Mouse (Mus musculus) T-helper 1 cell (primary cell): ENCODE data around the gene Gk5.

Experiments
- in situ Hi-C: fragments of 300-600 bp; cut with MboI, MseI; formaldehyde crosslinking; loops from one replicate; pipeline ENCODE4 v1.15.1; 2025; ENCODE audit warnings: high pct_unique_total_duplicates

Gk5 gene

GRCm38 (mm10) chr9:96219114-96219669, 100.0 kb downstream of the Gk5 start:
- in situ Hi-C loops = no loop called here

- in situ Hi-C loops = no loop called here
These were observed 101.3 kb downstream of the Gk5 start for GRCm38 (mm10) chr9:96220419-96220818.

GRCm38 (mm10) chr9:96223302-96223701, 104.1 kb downstream of the Gk5 start:
- in situ Hi-C loops = no loop called here

- in situ Hi-C loops = no loop called here
These were observed 109.1 kb downstream of the Gk5 start for GRCm38 (mm10) chr9:96228285-96228684.

GRCm38 (mm10) chr9:96230271-96230670, 111.1 kb downstream of the Gk5 start:
- in situ Hi-C loops = no loop called here
